Mouse (Mus musculus) liver, adult 2 months (tissue): ENCODE measurements around the gene Klhdc8b.

Experiments used
- CTCF ChIP-seq: fragments of 200-500 bp; IDR thresholded peaks from 2 replicates; pipeline ENCODE4 v1.5.1; 2011; ENCODE audit warnings: low read depth, low read length, control low read depth
- POLR2A ChIP-seq: fragments of 200-500 bp; IDR thresholded peaks from 2 replicates; pipeline ENCODE4 v1.6.1; 2011; ENCODE audit warnings: low read length, control low read depth; ENCODE audit not compliant: insufficient read depth; ENCODE audit errors: extremely low read depth

- no peak for TF ChIP-seq CTCF
- TF ChIP-seq POLR2A, result no peak
Observed at GRCm38 (mm10) chr9:108439176-108439575, 22.2 kb downstream of the Klhdc8b start.
